Mouse (Mus musculus) cerebellum, adult 11 months (tissue): ENCODE results near the gene Ube2g1.
"Not testable (repeated sequence)": the region's sequence is repeated elsewhere in the genome, so short reads cannot be mapped to it uniquely, and the experiment has no call there.

Experiments
- DNase-seq: peaks from one replicate; pipeline ENCODE4 v3.0.0; 2022

Gene Ube2g1

GRCm38 (mm10) chr11:72607469-72608070 is 487 bp downstream of the Ube2g1 start:
- DNase-seq: peak; percentile 68

GRCm38 (mm10) chr11:72608071-72608679 is 1.1 kb downstream of the Ube2g1 start:
- DNase-seq: peak; percentile 89

GRCm38 (mm10) chr11:72609242-72609641 is 2.2 kb downstream of the Ube2g1 start:
- DNase-seq: no peak

DNA sequence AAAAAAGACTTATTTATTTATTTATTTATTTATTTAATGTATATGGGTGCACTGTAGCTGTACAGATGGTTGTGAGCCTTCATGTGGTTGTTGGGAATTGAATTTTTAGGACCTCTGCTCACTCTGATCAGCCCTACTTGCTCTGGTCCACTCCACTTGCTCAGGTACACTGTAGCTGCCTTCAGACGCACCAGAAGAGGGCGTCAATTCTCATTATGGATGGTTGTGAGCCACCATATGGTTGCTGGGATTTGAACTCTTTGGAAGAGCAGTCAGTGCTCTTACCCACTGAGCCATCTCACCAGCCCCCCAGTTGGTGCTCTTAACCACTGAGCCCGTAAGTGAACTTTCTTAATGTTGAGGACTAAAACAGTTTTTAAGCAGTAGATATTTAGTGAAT is 7.3 kb downstream of the Ube2g1 start:
- DNase-seq: not testable (repeated sequence)

- DNase-seq: no peak
Measured at GRCm38 (mm10) chr11:72615931-72616330, 8.8 kb downstream of the Ube2g1 start.

- DNase-seq: no peak
Measured at GRCm38 (mm10) chr11:72618476-72618875, 11.4 kb downstream of the Ube2g1 start.

- DNase-seq: no peak
Measured at GRCm38 (mm10) chr11:72642730-72643129, 35.6 kb downstream of the Ube2g1 start.

DNA sequence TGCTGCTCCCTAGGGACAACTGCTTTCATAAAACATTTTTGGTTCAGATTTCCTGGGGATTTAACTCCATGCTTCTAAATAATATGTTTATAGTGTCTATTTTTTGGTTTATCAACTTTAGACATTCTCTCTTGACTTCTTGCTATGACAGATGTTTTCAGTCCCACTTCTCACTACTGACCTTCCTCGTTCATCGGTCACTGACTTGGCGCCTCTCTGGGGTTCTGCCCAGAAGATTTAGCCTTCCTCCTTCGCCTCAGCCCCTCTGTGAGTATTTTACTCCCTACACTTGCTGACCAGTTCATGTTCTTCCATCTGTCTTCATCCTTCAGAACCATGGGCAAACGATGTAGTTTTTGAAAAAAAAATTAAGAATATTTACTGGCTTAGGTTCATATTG is 38.3 kb downstream of the Ube2g1 start:
- no peak for DNase-seq

DNA sequence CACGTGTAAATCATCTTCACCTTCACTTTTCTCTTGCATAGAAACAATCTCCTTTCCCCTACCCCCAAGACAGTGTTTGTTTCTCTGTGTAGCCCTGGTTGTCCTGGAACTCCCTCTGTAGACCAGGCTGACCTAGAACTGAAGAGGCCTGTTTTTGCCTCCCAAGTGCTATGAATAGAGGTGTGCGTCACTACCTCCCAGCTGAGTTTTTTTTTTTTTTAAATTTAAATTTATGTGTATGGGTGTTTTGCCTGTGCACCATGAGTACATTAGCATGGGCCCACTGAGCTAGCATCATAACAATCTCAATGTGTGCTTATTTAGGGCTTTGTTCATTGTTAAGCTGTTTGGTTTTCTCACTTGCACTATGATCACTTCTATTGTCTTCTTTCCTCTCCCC is 43.3 kb downstream of the Ube2g1 start:
- no peak for DNase-seq

GRCm38 (mm10) chr11:72659918-72660317 is 52.8 kb downstream of the Ube2g1 start:
- DNase-seq: no peak

DNA sequence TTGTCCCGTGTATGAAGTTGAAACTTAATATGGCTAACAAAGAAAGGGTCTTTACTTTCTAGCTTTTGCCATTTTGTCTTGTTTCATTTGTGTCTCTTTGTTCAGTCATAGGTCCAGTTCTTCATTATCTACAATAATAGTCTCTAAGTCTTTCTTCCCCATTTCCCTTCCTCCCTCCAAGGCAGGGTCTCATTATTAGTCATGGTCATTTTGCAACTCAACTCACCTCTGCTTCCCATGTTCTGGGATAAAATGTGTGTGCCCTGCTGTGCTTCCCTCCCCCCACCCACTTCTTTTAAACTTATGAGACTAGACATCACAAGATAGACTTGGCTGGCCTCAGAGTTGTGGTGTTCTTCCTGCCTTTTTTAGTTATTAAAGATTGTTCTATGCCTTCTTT is 53.3 kb downstream of the Ube2g1 start:
- no peak for DNase-seq

DNA sequence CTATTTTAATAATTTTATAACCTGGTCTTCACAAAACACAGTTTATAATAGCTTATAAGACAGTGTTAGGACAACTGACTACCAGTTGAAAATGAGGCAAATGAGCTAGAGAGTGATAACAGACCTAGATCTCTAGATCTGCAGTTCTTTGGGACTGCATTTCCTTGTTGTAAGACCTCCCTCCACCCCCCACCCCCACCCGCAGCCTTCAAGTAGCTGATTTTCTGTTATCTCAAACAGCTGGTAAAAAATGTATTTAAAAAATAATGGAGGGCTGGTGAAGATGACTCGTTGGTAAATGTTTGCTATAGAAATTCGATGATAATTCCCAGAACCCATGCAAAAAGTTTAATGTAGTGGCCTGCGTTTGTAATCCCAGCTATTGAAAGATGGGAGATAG is 57.6 kb downstream of the Ube2g1 start:
- DNase-seq: no peak

GRCm38 (mm10) chr11:72670634-72671033 is 63.6 kb downstream of the Ube2g1 start:
- DNase-seq: no peak

GRCm38 (mm10) chr11:72671294-72671988 is 64.4 kb downstream of the Ube2g1 start:
- no peak for DNase-seq

GRCm38 (mm10) chr11:72672438-72672837 is 65.4 kb downstream of the Ube2g1 start:
- DNase-seq: no peak

GRCm38 (mm10) chr11:72675280-72675679 is 68.2 kb downstream of the Ube2g1 start:
- no peak for DNase-seq

GRCm38 (mm10) chr11:72680726-72681125 is 73.6 kb downstream of the Ube2g1 start:
- DNase-seq: no peak

GRCm38 (mm10) chr11:72683402-72683801 is 76.3 kb downstream of the Ube2g1 start:
- DNase-seq: no peak

GRCm38 (mm10) chr11:72686697-72687096 is 79.6 kb downstream of the Ube2g1 start:
- no peak for DNase-seq

DNA sequence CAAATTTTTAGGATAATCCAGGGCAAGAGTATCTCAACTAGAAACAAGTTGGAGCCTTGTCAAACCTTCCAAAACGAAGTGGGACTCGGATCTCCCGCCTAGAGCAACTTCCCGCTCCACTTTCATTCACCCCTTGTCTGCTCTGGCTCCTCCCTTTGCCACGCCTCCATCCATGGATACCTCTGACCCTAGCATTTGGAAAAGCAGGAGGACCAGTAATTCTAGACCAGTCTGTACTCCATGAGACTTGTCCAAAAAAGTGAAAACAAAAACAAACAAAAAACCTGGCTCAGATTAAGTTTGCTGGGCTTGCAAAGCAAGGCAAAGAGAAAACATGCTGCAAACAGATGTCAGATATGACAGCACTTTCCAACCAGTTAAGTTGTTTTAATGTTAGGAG is 81.2 kb downstream of the Ube2g1 start:
- DNase-seq: no peak

GRCm38 (mm10) chr11:72689115-72689514 is 82.0 kb downstream of the Ube2g1 start:
- no peak for DNase-seq

- DNase-seq: peak; percentile 90
Measured at GRCm38 (mm10) chr11:72689551-72690510, 82.7 kb downstream of the Ube2g1 start, which contains the start of gene Ankfy1. TSS of gene Ankfy1 (plus strand) at chr11:72690006.

- no peak for DNase-seq
Measured at GRCm38 (mm10) chr11:72692353-72692752, 85.3 kb downstream of the Ube2g1 start.
